Mouse (Mus musculus) heart, postnatal 0 days (tissue): ENCODE data around the gene Cnbd2. TPM values are rescaled to one million over a fixed set of nuclear protein-coding genes. Genes with fewer than 3 reads are reported as not detected.
A peak's percentile ranks its signal among the peaks of the same experiment; 100 is the strongest.

Experiments
- ATAC-seq: fragments of 200-750 bp; cut with Nextera tagmentation; 2 replicates; pipeline ENCODE4 v1.8.0; 2017; ENCODE audit warnings: low read depth, moderate number of reproducible peaks, moderate library complexity; ENCODE audit not compliant: insufficient read depth
- DNase-seq: peaks from one replicate; pipeline ENCODE4 v3.0.0-alpha.2; 2016; ENCODE audit warnings: low spot score
- H3K27ac ChIP-seq: fragments of 300-500 bp; sonication (generic); 2 replicates; pipeline ENCODE4 v1.5.1; 2014; ENCODE audit warnings: low read depth, mild to moderate bottlenecking
- H3K27me3 ChIP-seq: fragments of 300-500 bp; sonication (generic); 2 replicates; pipeline ENCODE4 v1.6.1; 2014; ENCODE audit warnings: low read length, mixed read lengths; ENCODE audit not compliant: control insufficient read depth, insufficient read depth
- H3K36me3 ChIP-seq: fragments of 300-500 bp; sonication (generic); replicated peaks from 2 replicates; pipeline ENCODE4 v1.6.1; 2014; ENCODE audit warnings: low read length, mixed read lengths; ENCODE audit not compliant: control insufficient read depth, insufficient read depth
- H3K4me1 ChIP-seq: fragments of 300-500 bp; sonication (generic); 2 replicates; pipeline ENCODE4 v1.6.1; 2014; ENCODE audit warnings: antibody characterized with exemption; ENCODE audit not compliant: control insufficient read depth, insufficient read depth
- H3K4me2 ChIP-seq: fragments of 300-500 bp; sonication (generic); 2 replicates; pipeline ENCODE4 v1.6.1; 2014; ENCODE audit warnings: low read depth, mild to moderate bottlenecking, low read length, moderate library complexity
- H3K4me3 ChIP-seq: fragments of 300-500 bp; sonication (generic); 2 replicates; pipeline ENCODE4 v1.5.1; 2014; ENCODE audit warnings: low read depth, low read length
- H3K9ac ChIP-seq: fragments of 300-500 bp; sonication (generic); replicated peaks from 2 replicates; pipeline ENCODE4 v1.6.1; 2014; ENCODE audit warnings: low read depth, low read length, mixed read lengths
- H3K9me3 ChIP-seq: fragments of 300-500 bp; sonication (generic); replicated peaks from 2 replicates; pipeline ENCODE4 v1.6.1; 2016; ENCODE audit warnings: low read length; ENCODE audit not compliant: control insufficient read depth
- CTCF ChIP-seq: IDR thresholded peaks from 2 replicates; pipeline ENCODE4 v1.5.1; 2016; ENCODE audit warnings: antibody characterized with exemption, control low read depth, low read depth
- EP300 ChIP-seq: IDR thresholded peaks from 2 replicates; pipeline ENCODE4 v1.6.1; 2016; ENCODE audit warnings: antibody characterized with exemption, low read depth
- WGBS: fragments of 180-500 bp; shearing (Covaris S2); extraction: QIAGEN DNeasy Blood & Tissue Kit; methylation state at CpG from one replicate; pipeline ENCODE4 v1.1.7; 2014; 5-methylcytosine and 5-hydroxymethylcytosine counted together
- polyA plus RNA-seq: library from polyadenylated mRNA; unstranded; fragments of >200 nt; fragmentation: Nextera tagmentation; extraction: Ambion mirVana; gene quantifications from 2 replicates; pipeline ENCODE4 v1.2.1, GENCODE M21; 2015
- total RNA-seq: library from RNA; depleted of rRNA; stranded (reverse); fragments of >200 nt; gene quantifications from 2 replicates; pipeline ENCODE4 v1.2.3, GENCODE M21; 2014; ENCODE audit warnings: low replicate concordance

The Cnbd2 gene
- total and polyA plus RNA-seq, 2 experiments from 2014 or later = 1.1 to 3.7 TPM

GRCm38 (mm10) chr2:156295601-156296063 is 16.5 kb upstream of the Cnbd2 start:
- Histone ChIP-seq H3K9me3 (no peaks in the 10 kb centered on the region), H3K36me3 (peaks cover 65% of the 10 kb centered on the region), H3K4me3 (no peak overlapping the region), H3K27me3 (no peaks in the 10 kb centered on the region), H3K4me1 (no peaks in the 10 kb centered on the region), H3K27ac (no peak overlapping the region), H3K9ac (no peak overlapping the region), H3K4me2 (no peak overlapping the region)
- DNase-seq (no peak), ATAC-seq (no peak)
- 94% methylated on average over 2 of the region's 2 CpGs for WGBS
- TF ChIP-seq CTCF (no peak), EP300 (no peak)

GRCm38 (mm10) chr2:156296190-156296589 is 15.9 kb upstream of the Cnbd2 start:
- Histone ChIP-seq H3K9me3 (no peaks in the 10 kb centered on the region), H3K4me2 (no peak overlapping the region), H3K36me3 (peaks cover 71% of the 10 kb centered on the region), H3K27me3 (no peaks in the 10 kb centered on the region), H3K27ac (no peak overlapping the region), H3K9ac (no peak overlapping the region), H3K4me3 (no peak overlapping the region), H3K4me1 (no peaks in the 10 kb centered on the region)
- no peak for DNase-seq
- 86% methylated on average over 3 of the region's 3 CpGs for WGBS
- ATAC-seq = no peak
- TF ChIP-seq EP300 (no peak), CTCF (no peak)

- TF ChIP-seq CTCF (no peak), EP300 (no peak)
- H3K9me3 ChIP-seq = no peaks in the 10 kb centered on the region
- no peak overlapping the region for H3K9ac ChIP-seq
- H3K4me3 ChIP-seq = no peak overlapping the region
- peaks cover 72% of the 10 kb centered on the region for H3K36me3 ChIP-seq
- peak; percentile 34 for DNase-seq
- H3K27me3 ChIP-seq = no peaks in the 10 kb centered on the region
- no peak for ATAC-seq
- no peak overlapping the region for H3K27ac ChIP-seq
- 64% methylated on average over 3 of the region's 3 CpGs for WGBS
- no peak overlapping the region for H3K4me2 ChIP-seq
- H3K4me1 ChIP-seq = no peaks in the 10 kb centered on the region
Observed at GRCm38 (mm10) chr2:156297653-156298052, 14.4 kb upstream of the Cnbd2 start.

- H3K27ac ChIP-seq = no peak overlapping the region
- TF ChIP-seq EP300 (no peak), CTCF (no peak)
- 69% methylated on average over 7 of the region's 7 CpGs for WGBS
- no peaks in the 10 kb centered on the region for H3K27me3 ChIP-seq
- peaks cover 71% of the 10 kb centered on the region for H3K36me3 ChIP-seq
- H3K4me1 ChIP-seq = no peaks in the 10 kb centered on the region
- no peak overlapping the region for H3K4me3 ChIP-seq
- DNase-seq (no peak), ATAC-seq (no peak)
- H3K4me2 ChIP-seq = no peak overlapping the region
- no peak overlapping the region for H3K9ac ChIP-seq
- H3K9me3 ChIP-seq = no peaks in the 10 kb centered on the region
Observed at GRCm38 (mm10) chr2:156298458-156298857, 13.6 kb upstream of the Cnbd2 start.

GRCm38 (mm10) chr2:156302063-156302462 is 10.0 kb upstream of the Cnbd2 start:
- H3K9ac ChIP-seq = no peak overlapping the region
- no peak overlapping the region for H3K4me2 ChIP-seq
- no peak overlapping the region for H3K27ac ChIP-seq
- peaks cover 60% of the 10 kb centered on the region for H3K36me3 ChIP-seq
- H3K4me1 ChIP-seq = no peaks in the 10 kb centered on the region
- no peak for DNase-seq
- TF ChIP-seq EP300 (no peak), CTCF (no peak)
- no peaks in the 10 kb centered on the region for H3K27me3 ChIP-seq
- ATAC-seq = no peak
- WGBS = 85% methylated on average over 4 of the region's 4 CpGs
- H3K4me3 ChIP-seq = no peak overlapping the region
- no peaks in the 10 kb centered on the region for H3K9me3 ChIP-seq

GRCm38 (mm10) chr2:156304351-156304750 is 7.7 kb upstream of the Cnbd2 start:
- Histone ChIP-seq H3K9me3 (no peaks in the 10 kb centered on the region), H3K4me1 (no peaks in the 10 kb centered on the region), H3K27ac (no peak overlapping the region), H3K4me2 (no peak overlapping the region), H3K4me3 (no peak overlapping the region), H3K36me3 (peaks cover 43% of the 10 kb centered on the region), H3K27me3 (no peaks in the 10 kb centered on the region), H3K9ac (no peak overlapping the region)
- DNase-seq (no peak), ATAC-seq (no peak)
- WGBS = 91% methylated on average over 4 of the region's 4 CpGs
- no peak for TF ChIP-seq EP300
- TF ChIP-seq CTCF = no peak
